Mouse (Mus musculus) 3134 (cell line): ENCODE results near the gene Pabpn1.

Experiments used
- DNase-seq: peaks from one replicate; pipeline ENCODE4 v3.0.0-alpha.2; 2011; ENCODE audit warnings: low spot score; ENCODE audit not compliant: insufficient read length; ENCODE audit errors: extremely low read depth

Gene Pabpn1

DNA sequence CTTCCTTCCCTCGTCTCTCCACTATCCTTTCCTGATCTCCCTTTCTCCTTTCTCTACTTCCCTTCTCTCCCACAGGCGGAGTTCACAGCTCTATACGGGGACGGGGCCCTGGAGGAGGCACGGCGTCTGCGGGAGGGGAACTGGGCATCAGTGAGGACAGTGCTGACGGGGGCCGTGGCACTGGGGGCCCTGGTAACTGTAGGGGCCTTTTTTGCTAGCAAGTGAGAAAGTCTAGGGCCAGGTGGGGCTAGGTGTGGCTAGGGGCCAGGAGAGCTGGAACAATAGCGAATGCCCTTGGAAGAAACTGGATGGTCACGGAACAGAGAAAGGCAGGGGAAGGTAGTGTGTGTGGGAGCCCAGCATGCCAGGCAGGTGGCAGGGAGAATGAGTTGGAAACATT is 7.0 kb upstream of the Pabpn1 start:
- DNase-seq, result no peak

DNA sequence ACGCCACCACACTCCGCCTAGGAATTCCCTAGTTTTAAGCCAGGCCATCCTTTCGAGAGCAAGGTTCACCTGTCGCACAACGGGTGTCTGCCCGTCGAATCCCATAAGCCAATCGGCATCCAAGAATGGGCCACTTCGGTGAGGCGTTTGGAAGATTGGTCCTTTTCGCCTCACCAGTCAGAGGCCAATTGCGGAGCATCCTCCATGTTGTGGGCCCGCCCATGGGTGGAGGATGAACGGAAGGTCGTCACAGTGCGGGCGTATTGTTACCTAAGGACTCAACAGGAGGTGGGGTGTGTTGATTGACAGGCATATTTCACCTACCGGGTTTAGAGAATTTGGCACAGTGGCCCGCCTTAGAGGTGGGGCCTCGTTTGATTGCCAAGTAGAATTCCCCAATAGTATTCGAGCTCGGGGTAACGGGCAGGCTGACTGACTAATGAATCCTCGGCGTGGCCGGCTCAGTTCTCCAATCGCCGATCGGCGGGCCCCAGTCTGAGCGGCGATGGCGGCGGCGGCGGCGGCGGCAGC is 1.4 kb downstream of the Pabpn1 start:
- peak; percentile 93 for DNase-seq

DNA sequence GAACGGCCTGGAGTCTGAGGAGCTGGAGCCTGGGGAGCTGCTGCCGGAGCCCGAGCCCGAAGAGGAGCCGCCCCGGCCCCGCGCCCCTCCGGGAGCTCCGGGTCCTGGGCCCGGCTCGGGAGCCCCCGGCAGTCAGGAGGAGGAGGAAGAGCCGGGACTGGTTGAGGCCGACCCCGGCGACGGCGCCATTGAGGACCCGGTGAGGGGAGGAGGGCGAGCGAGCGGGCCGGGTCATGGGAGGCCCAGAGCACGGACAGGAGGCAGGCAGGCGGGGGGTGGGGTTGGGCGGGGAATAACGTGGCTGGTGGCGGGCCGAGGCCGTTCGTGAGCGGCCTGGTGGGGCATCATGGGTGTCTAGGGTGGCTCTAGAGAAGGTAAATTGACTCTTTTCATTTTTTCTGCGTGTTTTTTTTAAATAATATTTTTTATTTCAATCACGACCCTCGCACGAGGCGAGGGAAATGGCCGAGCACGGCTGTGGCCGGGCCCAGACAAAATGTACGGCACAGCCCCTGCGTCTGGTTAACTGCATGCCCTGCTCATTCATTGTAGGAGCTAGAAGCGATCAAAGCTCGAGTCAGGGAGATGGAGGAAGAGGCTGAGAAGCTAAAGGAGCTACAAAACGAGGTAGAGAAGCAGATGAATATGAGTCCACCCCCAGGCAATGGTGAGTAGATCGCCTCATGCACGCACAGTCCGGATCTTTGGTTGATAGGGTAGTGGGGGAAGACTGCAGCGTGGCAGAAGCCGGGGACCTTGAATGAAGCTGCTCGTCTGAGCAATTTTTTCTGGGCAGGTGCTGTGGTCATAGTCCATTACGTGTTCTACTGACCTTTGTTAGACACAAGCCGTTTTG is 2.2 kb downstream of the Pabpn1 start:
- peak; percentile 66 for DNase-seq

DNA sequence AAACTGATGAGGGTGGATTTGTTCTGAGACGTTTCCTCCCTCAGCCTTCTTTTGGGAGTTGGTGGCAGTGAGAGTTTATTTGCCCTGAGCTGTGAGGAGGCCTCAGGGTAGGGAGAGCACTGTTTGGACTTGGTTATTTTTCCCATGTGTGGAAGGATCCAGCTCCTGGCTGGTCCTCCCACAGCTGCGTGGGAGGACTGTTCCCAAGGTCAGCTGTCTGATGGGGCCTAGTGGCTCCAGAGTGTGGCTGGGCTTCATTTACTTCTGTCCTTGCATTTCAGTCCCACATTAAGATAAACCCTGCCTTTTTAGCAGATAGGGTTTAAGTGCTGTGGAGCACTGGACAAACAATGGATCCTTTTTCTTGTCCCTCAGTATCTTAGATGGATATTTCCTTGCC is 5.1 kb downstream of the Pabpn1 start:
- no peak for DNase-seq

DNA sequence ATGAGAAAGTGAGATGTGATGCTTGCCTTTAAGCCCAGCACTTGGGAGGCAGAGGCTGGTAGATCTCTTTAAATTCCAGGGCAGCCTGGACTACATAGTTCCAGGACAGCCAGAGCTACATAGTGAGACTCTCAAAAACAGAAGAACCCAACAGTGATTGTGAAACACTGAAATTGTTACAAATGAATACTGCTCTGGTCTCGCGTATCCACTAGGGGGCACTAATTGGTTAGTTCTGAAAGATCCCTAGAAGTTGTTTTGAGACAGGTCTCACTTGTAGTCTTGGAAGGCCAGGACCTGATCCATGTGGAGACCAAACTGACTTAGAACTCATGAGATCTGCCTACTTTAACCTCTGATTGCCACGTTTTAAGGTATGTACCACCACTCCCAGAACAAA is 8.1 kb downstream of the Pabpn1 start:
- DNase-seq, result no peak

DNA sequence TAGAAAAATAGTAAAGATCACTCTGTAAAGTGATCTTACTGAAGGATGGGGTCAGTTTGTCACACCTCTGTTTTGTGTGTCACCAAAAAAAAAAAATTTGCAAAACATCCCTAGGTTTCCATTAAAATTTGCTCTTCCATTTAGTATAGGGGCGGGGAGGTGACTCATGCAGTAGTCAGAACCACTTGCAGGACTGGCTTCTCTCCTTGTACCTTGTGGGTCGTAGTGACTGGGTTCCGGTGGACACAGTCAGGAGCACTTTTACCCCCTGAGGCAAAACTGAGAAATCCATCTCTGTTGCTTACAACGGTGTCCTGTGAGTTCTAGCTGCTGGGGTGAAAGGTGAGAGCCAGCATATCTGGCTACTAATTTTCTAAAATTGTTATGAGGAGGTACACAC is 11.3 kb downstream of the Pabpn1 start:
- peak; percentile 38 for DNase-seq

DNA sequence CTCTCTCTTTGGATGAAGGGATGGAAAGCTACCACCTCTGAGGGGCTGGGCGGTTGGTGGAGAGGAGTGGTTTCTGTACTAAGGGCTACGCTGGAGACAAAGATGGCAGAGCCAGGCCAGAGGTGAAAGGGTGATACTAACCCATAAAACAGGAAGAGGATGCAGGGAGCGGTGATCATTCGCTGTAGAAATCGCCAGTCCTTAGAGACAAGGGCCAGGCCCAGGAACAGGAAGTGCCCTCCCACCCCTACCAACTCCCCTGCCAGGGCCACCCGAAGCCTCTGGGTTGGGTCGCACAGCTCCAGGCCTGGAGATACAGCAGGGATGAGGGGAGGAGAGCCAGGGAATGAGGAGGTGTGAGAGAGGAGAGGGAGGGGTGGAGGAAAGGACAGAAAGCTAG is 16.4 kb downstream of the Pabpn1 start:
- no peak for DNase-seq

DNA sequence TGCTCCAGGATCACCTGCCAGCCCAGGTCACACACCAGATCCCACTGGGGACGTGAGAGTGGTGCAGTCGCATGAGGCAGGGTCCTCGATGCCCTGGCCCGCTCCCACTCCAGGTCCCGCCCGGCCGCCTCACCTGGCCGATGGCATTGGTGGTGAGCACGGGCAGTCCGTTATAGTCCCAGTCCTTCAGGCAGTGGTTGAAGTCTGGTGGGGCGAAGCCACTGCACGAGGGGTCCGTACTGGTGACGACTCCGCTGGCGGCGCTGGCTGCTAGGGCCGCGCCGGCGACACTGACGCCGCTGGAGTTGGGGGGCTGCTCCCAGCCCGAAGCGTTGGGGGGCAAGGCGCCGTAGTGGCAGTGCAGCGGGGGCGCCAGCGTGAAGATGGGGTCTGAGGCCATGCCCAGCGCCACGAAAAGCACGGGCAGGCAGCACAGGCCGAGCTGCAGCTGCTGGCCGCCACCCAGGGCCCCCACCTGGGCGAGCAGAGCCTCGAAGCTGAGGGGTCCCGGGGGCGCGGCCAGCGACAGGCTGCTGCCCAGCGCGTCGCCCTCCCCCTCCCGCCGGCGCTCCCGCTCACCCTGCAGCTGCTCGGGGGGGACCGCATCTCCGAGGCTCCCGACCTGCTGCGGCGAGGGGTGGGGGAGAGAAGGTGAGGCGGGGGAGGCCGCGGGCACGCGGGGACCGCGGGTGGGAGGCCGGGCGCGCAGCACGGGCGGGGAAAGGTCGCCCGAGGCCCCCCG is 20.0 kb downstream of the Pabpn1 start:
- DNase-seq, result no peak

DNA sequence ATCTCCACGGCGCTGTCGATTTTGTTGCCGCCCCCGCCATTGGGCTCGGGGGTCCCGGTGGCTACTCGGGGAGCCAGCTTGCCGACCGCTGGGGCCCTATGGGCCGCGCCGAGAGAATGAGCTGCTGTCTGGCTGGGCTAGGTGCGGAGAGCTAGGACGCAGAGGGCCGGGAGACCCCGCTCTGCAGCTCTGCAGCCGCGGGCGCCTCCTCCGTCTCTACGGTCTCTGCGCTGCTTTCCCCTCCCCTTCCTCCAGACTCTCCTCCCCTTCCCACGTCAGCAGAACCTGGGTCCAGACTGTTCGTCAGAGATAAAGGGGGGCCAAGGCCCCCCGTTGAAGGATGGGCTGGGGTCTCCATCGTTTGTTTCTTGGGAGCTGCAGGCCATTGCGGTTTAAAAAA is 20.6 kb downstream of the Pabpn1 start, which contains the start of gene Slc22a17:
Gene Slc22a17, minus strand, starts transcription at position 247 of the 400 bp plus-strand sequence.
- no peak for DNase-seq

DNA sequence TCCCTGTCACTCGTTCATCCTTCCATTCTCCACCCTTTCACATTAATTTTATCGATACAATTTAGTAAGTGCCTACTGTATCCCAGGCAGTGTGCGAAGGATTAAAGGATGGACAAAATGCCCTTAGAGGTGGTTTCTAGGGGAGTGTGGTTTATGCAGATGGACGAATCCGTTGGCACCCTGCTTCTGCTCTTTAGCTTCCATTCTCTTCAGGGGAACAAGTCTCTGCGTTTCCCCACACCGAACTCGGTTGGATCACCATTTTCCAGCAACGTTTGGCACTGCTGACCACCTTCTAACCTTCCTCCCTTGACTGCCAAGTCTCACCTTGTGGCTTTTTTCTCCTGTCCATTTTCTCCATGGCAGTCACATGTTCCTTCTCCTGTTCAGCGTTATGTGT is 21.0 kb downstream of the Pabpn1 start:
- DNase-seq, result no peak

DNA sequence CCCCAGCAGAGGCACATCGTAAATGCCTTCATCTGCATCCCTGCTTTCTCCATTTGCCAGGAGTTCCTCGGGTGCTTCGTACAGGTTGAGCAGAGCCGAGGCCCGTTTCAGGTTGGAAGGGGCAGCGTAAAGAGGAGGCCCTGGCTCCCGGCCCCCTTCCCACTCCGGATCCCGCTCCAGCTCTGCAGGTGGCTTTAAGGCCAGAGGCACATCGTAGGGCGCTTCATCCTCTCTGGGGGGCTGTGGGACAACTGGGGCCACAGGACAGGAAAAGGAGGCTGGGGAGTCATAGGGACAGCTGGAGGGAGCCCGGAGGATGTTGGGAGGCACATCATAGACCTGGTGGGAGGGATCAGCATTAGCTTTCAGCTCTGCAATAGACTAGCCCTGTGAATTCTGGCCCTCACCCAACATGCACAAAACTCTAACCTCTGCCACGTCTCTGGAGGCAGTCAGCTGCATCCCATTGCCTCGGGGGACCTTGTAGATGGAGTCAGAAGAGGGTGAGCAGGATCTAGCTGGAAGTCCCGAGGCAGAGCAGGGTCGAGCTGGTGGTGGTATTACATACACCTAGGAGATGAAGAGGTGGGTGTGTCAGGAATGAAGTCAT is 27.9 kb downstream of the Pabpn1 start:
- DNase-seq, result no peak

DNA sequence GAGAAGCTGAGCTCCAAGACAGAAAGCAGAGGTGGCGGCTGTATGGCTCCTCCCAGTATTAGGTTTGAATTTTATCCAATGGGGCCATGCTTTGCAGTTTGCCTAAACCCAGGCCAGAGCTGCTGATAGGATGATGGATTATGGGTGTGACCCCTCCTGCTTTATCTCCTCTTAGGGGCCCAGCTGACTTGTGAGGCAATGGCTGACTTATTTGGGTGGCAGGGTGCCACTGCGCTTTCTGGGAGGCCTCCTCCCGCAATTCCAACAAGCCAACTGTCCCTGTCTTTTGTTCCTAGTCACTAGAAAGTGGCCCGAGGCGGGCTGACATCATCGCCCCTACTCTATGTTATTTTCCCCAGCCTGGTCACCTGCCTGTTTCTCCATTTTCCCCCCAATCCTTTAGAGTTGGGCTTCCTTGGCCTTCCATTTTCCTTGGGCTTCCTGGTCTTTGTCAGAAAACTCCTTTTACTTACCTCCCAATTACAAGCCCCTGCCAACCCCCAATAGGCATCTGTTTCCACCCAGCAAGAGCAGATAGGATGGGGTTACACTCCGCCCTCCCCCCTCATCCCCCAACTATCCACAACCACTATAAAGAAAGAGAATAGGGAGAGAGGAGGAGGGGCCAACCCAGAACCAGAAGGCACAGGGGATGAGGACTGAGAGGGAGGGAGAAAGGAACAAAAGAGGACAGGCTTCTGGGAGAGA is 32.5 kb downstream of the Pabpn1 start:
- DNase-seq, result peak; percentile 45

DNA sequence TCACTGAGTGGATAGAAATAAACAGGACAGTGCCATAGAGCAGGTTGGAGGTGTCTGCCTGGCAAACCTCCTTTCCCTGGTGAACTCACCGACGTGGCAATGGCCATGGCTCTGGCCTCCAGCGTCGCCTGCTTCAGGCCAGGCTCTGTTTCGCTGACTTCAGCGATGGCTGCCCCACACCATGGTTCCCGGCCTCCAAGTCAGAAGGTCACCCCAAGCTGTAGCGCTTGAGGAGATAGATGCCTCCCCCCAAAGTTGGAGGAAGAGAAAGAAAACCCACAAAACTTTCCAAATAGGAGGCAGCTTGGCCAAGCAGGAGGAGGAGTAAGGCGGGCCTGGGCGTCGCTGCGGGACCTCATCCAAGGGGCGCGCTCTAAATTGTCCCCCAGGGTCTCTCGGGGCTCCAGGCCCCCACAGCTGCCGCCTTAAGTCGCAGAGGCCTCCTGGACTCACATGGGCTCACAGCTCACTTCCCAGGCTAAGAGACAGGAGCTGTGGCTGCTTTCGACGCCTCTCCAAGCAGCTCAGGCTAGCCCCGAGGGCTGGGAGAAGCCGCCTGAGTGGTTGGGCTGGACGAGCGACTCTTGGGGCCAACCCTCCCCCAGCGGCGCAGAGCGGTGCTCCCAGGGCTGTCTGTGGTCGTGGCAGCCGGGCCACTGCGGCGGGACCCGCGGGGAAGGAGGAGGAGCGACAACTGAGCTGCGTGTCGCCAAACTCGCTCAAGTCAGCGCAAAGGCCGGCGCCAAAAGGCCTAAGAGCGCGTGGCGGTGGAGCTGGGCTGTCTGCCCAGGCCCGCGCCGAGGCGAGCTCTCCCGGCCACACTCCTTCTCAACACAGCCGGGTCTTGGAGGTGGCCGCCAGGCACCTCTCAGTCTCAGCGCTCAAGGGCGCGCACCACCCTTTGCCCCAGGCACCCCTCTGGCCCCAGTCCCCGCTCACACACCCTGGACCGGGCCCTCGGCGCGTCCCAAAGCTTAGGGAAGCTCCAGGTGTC is 33.3 kb downstream of the Pabpn1 start, which contains the start of gene Efs:
Gene Efs, minus strand, starts transcription at position 778 of the 994 bp plus-strand sequence.
- no peak for DNase-seq

DNA sequence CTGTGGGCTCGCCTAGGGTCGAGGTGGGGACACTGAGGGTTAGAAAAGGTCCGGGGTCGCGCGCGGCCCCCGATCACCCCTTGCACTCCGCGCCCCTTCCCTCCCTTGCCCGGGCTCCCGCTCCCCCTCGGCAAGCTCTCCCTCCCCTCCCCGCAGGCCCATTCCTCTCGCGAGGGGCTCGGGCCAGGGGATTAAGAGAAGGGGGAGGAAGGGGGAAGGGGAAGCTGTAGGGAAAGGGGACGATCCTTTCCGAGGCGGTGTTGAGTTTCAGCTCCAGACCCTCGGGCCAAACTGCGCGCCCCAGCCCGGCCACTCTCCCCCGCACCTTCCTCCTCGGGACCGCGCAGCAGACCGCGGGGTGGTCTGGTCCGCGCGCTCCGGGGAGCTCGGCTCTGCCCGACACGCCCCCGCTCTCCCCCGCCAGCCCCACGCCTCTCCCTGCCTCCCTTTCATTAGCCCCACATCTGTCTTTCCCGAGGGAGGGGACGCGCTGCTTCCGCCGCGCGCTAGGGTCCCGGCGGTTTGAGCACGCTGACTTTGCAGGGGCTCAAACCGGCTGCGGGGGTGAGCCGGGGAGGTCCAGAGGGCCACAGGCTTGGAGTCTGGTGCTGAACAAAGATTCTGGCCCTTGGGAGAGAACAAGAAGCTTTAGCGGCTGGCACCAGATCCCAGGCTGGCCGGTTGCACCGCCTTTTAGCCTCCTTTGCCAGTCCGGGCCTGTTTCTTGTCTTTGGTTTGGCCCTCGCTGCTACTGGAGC is 34.3 kb downstream of the Pabpn1 start:
- no peak for DNase-seq

DNA sequence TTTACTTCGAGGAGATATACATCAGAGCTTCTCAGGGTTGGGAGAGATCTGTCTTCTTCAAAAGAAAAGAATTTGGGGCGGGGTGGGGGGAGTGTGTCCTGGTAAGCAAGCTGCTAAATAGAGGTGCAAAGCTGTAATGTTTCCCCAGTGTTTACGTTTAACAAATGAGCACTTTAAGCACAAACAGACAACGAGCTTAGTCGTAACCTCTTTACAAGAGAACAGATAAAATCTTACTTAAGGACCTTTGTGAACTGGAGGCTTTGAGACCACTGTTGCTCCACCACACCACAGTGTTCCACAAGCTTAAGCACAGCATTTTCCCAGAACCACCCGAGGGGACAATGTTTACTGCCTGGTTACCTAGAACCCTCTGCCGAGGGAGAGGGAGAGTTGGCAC is 35.0 kb downstream of the Pabpn1 start:
- no peak for DNase-seq

DNA sequence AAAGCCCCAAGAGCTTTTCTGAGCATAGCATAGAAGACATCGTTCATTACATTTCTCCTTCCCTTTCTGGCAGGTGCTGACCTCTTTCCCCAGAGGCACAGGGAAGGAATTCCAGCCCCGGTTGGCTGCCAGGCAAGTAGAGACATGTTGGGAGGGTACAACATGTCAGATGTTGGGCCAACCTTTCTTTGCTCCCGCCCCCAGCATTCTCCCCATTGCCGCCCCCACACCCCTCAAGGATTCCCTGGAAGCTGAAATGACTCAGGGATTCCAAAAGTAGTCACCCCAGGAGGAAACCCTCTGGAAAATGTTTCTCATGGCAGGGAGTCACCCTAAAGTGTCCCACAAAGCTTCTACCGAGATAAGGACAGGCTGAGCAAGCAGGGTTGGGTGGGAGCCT is 37.5 kb downstream of the Pabpn1 start:
- DNase-seq, result no peak

DNA sequence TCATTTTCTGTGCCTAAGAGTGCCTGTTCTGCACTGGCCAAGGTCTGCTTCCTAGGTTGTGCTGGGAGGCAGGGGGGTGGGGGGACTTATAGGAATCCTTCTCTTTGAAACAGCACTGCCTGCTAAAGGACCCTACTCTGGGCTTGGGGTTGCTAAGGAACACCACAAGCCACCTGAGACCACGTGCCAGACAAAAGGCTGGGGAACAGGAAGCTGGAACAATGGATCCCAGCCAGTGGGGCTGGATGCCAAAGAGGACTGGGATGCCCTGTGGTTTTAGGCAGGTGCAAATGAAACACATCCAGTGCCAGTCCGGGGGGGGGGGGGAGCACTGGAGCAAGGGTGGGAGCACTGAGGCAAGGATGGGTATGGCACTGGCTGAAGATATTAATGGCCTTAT is 38.1 kb downstream of the Pabpn1 start:
- DNase-seq, result no peak

DNA sequence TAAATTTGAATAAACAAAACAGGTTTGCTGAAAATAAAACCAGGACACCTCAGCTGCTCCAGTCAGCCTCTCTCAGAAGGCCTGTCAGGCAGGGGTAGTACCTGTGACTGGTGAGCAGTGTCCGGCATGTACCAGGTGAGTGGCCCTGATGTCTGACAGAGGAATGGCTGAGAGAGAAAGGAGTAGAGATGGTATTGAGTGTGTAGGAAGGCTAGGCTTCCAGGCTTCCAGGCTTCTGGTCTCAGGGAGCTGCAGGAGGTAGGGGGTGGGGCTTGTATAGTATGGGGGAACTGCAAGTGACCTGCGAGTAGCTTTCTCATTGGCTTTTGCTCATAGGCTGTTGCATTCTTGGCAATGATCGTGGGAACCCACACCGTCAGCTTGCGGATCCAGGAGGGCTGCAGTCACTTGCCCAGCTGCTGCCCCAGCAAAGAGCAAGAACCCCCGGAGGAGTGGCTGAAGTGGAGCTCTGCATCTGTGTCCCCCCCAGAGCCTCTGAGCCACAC is 40.4 kb downstream of the Pabpn1 start, which contains the start of gene Il25:
Gene Il25, plus strand, starts transcription at position 51 of the 506 bp plus-strand sequence.
- DNase-seq, result no peak
